Comparison of ENCODE assay signal across 8 mouse cellular contexts in the genomic region with DNA sequence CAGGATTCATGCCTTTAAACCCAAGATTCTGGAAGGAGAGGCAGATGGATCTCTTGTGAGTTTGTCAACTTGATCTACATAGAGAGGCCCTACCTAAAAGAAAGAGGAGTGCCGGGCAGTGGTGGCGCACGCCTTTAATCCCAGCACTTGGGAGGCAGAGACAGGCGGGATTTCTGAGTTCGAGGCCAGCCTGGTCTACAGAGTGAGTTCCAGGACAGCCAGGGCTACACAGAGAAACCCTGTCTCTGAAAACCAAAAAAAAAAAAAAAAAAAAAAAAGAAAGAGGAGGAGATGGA. TPM values are rescaled to one million over a fixed set of nuclear protein-coding genes. Genes with fewer than 3 reads are reported as not detected.
DNase-seq lines count a peak whose midpoint lies in the region; ATAC-seq and TF ChIP-seq lines count a peak whose summit lies in the region.
"Not testable (repeated sequence)": the region's sequence is repeated elsewhere in the genome, so short reads cannot be mapped to it uniquely, and the experiment has no call there.
"Had no signal": no experiment of that assay in that cellular context is flagged by ENCODE, and none has a peak within 500 bp of the region (broad histone marks: within the 10 kb centered on the region; RNA-seq: fewer than 3 reads in every experiment).

No protein-coding gene starts in this region.

- WGBS in cerebellum, adult 2 months: 81% methylated on average over 5 of the region's 5 CpGs
- WGBS in forebrain, embryonic 12.5 days: 76% methylated on average over 5 of the region's 5 CpGs
- 65% methylated on average over 5 of the region's 5 CpGs for WGBS in heart, embryonic 13.5 days
- 79% methylated on average over 5 of the region's 5 CpGs for WGBS in hindbrain, postnatal 0 days
- WGBS in limb, embryonic 11.5 days: 79% methylated on average over 5 of the region's 5 CpGs
- 79% methylated on average over 5 of the region's 5 CpGs for WGBS in lung, embryonic 14.5 days
- 73% methylated on average over 5 of the region's 5 CpGs for WGBS in neural tube, embryonic 11.5 days

- ATAC-seq in forebrain, embryonic 12.5 days (ENCODE audit: low FRiP score); heart, embryonic 13.5 days (ENCODE audit: extremely low read depth, insufficient number of reproducible peaks, low FRiP score, low TSS enrichment); hindbrain, postnatal 0 days; limb, embryonic 11.5 days (ENCODE audit: insufficient number of reproducible peaks, low FRiP score, low TSS enrichment, low read depth); lung, embryonic 14.5 days (ENCODE audit: insufficient read depth); neural tube, embryonic 11.5 days (ENCODE audit: insufficient read depth, low FRiP score, low TSS enrichment): not testable (repeated sequence)

- H3K4me3 ChIP-seq in cerebellum, adult 2 months (replicated peaks; ENCODE audit: insufficient read depth, low read depth, low read length); lung, embryonic 14.5 days (ENCODE audit: low read depth, low read length); neural tube, embryonic 11.5 days (ENCODE audit: low read depth, low read length): not testable (repeated sequence)
- 0 out of 2 replicates have a peak overlapping the region, but pooled peaks have one; percentile 97 for H3K4me3 ChIP-seq in forebrain, embryonic 12.5 days (replicated peaks)
- peak overlapping the region; percentile 97 for H3K4me3 ChIP-seq in heart, embryonic 13.5 days
- H3K4me3 ChIP-seq in hindbrain, postnatal 0 days (ENCODE audit: low read length): peak overlapping the region; percentile 96; the same call in 1 of the 2 replicates
- peak overlapping the region; percentile 74 for H3K4me3 ChIP-seq in limb, embryonic 11.5 days (ENCODE audit: low read depth, low read length)

- TF ChIP-seq POLR2A in cerebellum, adult 2 months (IDR thresholded peaks at IDR 0.05; ENCODE audit: borderline replicate concordance, insufficient read depth, low read length): not testable (repeated sequence)

- H3K4me1 ChIP-seq in cerebellum, adult 2 months (ENCODE audit: control insufficient read depth, insufficient read depth, low read length); hindbrain, postnatal 0 days (ENCODE audit: insufficient read depth, low read length); limb, embryonic 11.5 days (ENCODE audit: control insufficient read depth, insufficient read depth, low read length); lung, embryonic 14.5 days (ENCODE audit: insufficient read depth); neural tube, embryonic 11.5 days (ENCODE audit: control insufficient read depth, insufficient read depth, low read length): not testable (repeated sequence)
- peaks cover 21% of the 10 kb centered on the region for H3K4me1 ChIP-seq in forebrain, embryonic 12.5 days
- H3K4me1 ChIP-seq in heart, embryonic 13.5 days: peaks cover 25% of the 10 kb centered on the region

- peak overlapping the region; percentile 99; the same call in 1 of the 2 replicates for H3K27ac ChIP-seq in cerebellum, adult 2 months (ENCODE audit: insufficient read depth, low read length)
- H3K27ac ChIP-seq in forebrain, embryonic 12.5 days; limb, embryonic 11.5 days (replicated peaks; ENCODE audit: low read depth, low read length); lung, embryonic 14.5 days (ENCODE audit: low read depth); neural tube, embryonic 11.5 days (ENCODE audit: low read depth, low read length): not testable (repeated sequence)
- peak overlapping the region; percentile 92 for H3K27ac ChIP-seq in heart, embryonic 13.5 days (replicated peaks)
- H3K27ac ChIP-seq in hindbrain, postnatal 0 days: peak overlapping the region; percentile 94; the same call in 1 of the 2 replicates

- TF ChIP-seq CTCF in cerebellum, adult 2 months (IDR thresholded peaks at IDR 0.05; ENCODE audit: borderline replicate concordance, insufficient read depth, low read depth, low read length); hindbrain, postnatal 0 days (IDR thresholded peaks at IDR 0.05; ENCODE audit: low read depth); lung, embryonic 14.5 days (IDR thresholded peaks at IDR 0.05; ENCODE audit: low read depth): not testable (repeated sequence)

- not testable (repeated sequence) for H3K9me3 ChIP-seq in forebrain, embryonic 12.5 days; heart, embryonic 13.5 days; hindbrain, postnatal 0 days (ENCODE audit: low read length); limb, embryonic 11.5 days (ENCODE audit: control insufficient read depth, low read length); lung, embryonic 14.5 days (ENCODE audit: low read depth, low read length); neural tube, embryonic 11.5 days (ENCODE audit: control insufficient read depth, low read length)

- H3K4me2 ChIP-seq in forebrain, embryonic 12.5 days: peak overlapping the region; percentile 91; the same call in 1 of the 2 replicates
- H3K4me2 ChIP-seq in heart, embryonic 13.5 days: peak overlapping the region; percentile 88
- peak overlapping the region; percentile 68 for H3K4me2 ChIP-seq in hindbrain, postnatal 0 days (ENCODE audit: low read depth, low read length)
- H3K4me2 ChIP-seq in limb, embryonic 11.5 days (ENCODE audit: low read depth, severe bottlenecking): not testable (repeated sequence)
- H3K4me2 ChIP-seq in lung, embryonic 14.5 days: peak overlapping the region; percentile 67
- H3K4me2 ChIP-seq in neural tube, embryonic 11.5 days (ENCODE audit: low read depth): peak overlapping the region; percentile 72; the same call in 1 of the 2 replicates

- not testable (repeated sequence) for DNase-seq in cerebellum, adult 2 months; hindbrain, postnatal 0 days (ENCODE audit: low spot score); limb, embryonic 11.5 days (ENCODE audit: low spot score); lung, embryonic 14.5 days; neural tube, embryonic 11.5 days (ENCODE audit: low spot score)

- not testable (repeated sequence) for H3K27me3 ChIP-seq in cerebellum, adult 2 months (ENCODE audit: control insufficient read depth, insufficient read depth, low read length); forebrain, embryonic 12.5 days; heart, embryonic 13.5 days (replicated peaks); hindbrain, postnatal 0 days (ENCODE audit: insufficient read depth, low read length); limb, embryonic 11.5 days (ENCODE audit: control insufficient read depth, insufficient read depth, low read length); lung, embryonic 14.5 days (ENCODE audit: insufficient read depth, low read length); neural tube, embryonic 11.5 days (ENCODE audit: control insufficient read depth, insufficient read depth, low read length)

- H3K36me3 ChIP-seq in forebrain, embryonic 12.5 days (replicated peaks); heart, embryonic 13.5 days; hindbrain, postnatal 0 days (ENCODE audit: insufficient read depth, low read length); limb, embryonic 11.5 days (ENCODE audit: control insufficient read depth, insufficient read depth, low read length); lung, embryonic 14.5 days (ENCODE audit: insufficient read depth); neural tube, embryonic 11.5 days (ENCODE audit: control insufficient read depth, insufficient read depth, low read length): not testable (repeated sequence)

- H3K9ac ChIP-seq in forebrain, embryonic 12.5 days; heart, embryonic 13.5 days; hindbrain, postnatal 0 days (replicated peaks; ENCODE audit: low read length); limb, embryonic 11.5 days (ENCODE audit: low read length); lung, embryonic 14.5 days; neural tube, embryonic 11.5 days (ENCODE audit: low read length): not testable (repeated sequence)

RNA-seq across cellular contexts. Expression of a gene that starts 0.7 kb away (rescaled TPM):
- 59.6 and 65.2 TPM in 2 replicates for polyA plus RNA-seq in cerebellum, adult 2 months (2012; rRNA removed)
- 18.2 and 18.5 TPM in 2 replicates for polyA plus RNA-seq in forebrain, embryonic 12.5 days (2016; fragmentation: Nextera tagmentation; extraction: Ambion mirVana)
- 8.7 and 9.9 TPM in 2 replicates for polyA plus RNA-seq in heart, embryonic 13.5 days (2015; fragmentation: Nextera tagmentation; extraction: Ambion mirVana)
- 52.6 and 59.3 TPM in 2 replicates for total RNA-seq in hindbrain, postnatal 0 days (2014; rRNA removed)
- 8.1 and 8.4 TPM in 2 replicates for polyA plus RNA-seq in hindbrain, postnatal 0 days (2015; fragmentation: Nextera tagmentation; extraction: Ambion mirVana)
- 13.0 and 13.4 TPM in 2 replicates for polyA plus RNA-seq in limb, embryonic 11.5 days (2014; fragmentation: Nextera tagmentation; extraction: Ambion mirVana)
- polyA plus RNA-seq in lung, embryonic 14.5 days (2014; fragmentation: Nextera tagmentation; extraction: Ambion mirVana): 16.8 and 17.2 TPM in 2 replicates
- 15.4 and 16.0 TPM in 2 replicates for polyA plus RNA-seq in neural tube, embryonic 11.5 days (2014; fragmentation: Nextera tagmentation; extraction: Ambion mirVana)

RNA-seq across cellular contexts. Expression of a gene that starts 17.2 kb away (rescaled TPM):
- 8.5 and 11.3 TPM in 2 replicates for polyA plus RNA-seq in cerebellum, adult 2 months (2012; rRNA removed)
- 29.7 and 32.4 TPM in 2 replicates for polyA plus RNA-seq in forebrain, embryonic 12.5 days (2016; fragmentation: Nextera tagmentation; extraction: Ambion mirVana)
- 15.4 and 16.8 TPM in 2 replicates for polyA plus RNA-seq in heart, embryonic 13.5 days (2015; fragmentation: Nextera tagmentation; extraction: Ambion mirVana)
- 3.0 and 7.9 TPM in 2 replicates for total RNA-seq in hindbrain, postnatal 0 days (2014; rRNA removed)
- 15.4 and 19.1 TPM in 2 replicates for polyA plus RNA-seq in hindbrain, postnatal 0 days (2015; fragmentation: Nextera tagmentation; extraction: Ambion mirVana)
- polyA plus RNA-seq in limb, embryonic 11.5 days (2014; fragmentation: Nextera tagmentation; extraction: Ambion mirVana): 39.7 and 40.2 TPM in 2 replicates
- 36.5 and 41.1 TPM in 2 replicates for polyA plus RNA-seq in lung, embryonic 14.5 days (2014; fragmentation: Nextera tagmentation; extraction: Ambion mirVana)
- 33.5 and 35.9 TPM in 2 replicates for polyA plus RNA-seq in neural tube, embryonic 11.5 days (2014; fragmentation: Nextera tagmentation; extraction: Ambion mirVana)

RNA-seq across cellular contexts. Expression of a gene that starts 17.3 kb away (rescaled TPM):
- polyA plus RNA-seq in cerebellum, adult 2 months (2012; rRNA removed): 19.2 and 23.2 TPM in 2 replicates
- 23.7 and 23.9 TPM in 2 replicates for polyA plus RNA-seq in forebrain, embryonic 12.5 days (2016; fragmentation: Nextera tagmentation; extraction: Ambion mirVana)
- polyA plus RNA-seq in heart, embryonic 13.5 days (2015; fragmentation: Nextera tagmentation; extraction: Ambion mirVana): 14.5 and 16.2 TPM in 2 replicates
- total RNA-seq in hindbrain, postnatal 0 days (2014; rRNA removed): 16.1 and 25.8 TPM in 2 replicates
- 16.4 and 20.1 TPM in 2 replicates for polyA plus RNA-seq in hindbrain, postnatal 0 days (2015; fragmentation: Nextera tagmentation; extraction: Ambion mirVana)
- polyA plus RNA-seq in limb, embryonic 11.5 days (2014; fragmentation: Nextera tagmentation; extraction: Ambion mirVana): 22.8 and 25.5 TPM in 2 replicates
- polyA plus RNA-seq in lung, embryonic 14.5 days (2014; fragmentation: Nextera tagmentation; extraction: Ambion mirVana): 19.1 and 21.9 TPM in 2 replicates
- 27.4 and 27.6 TPM in 2 replicates for polyA plus RNA-seq in neural tube, embryonic 11.5 days (2014; fragmentation: Nextera tagmentation; extraction: Ambion mirVana)

RNA-seq across cellular contexts. Expression of a gene that starts 17.3 kb away (rescaled TPM):
- polyA plus RNA-seq in cerebellum, adult 2 months (2012; rRNA removed): 0.33 and 0.49 TPM in 2 replicates
- polyA plus RNA-seq in forebrain, embryonic 12.5 days (2016; fragmentation: Nextera tagmentation; extraction: Ambion mirVana): 0.10 TPM in 1 of 2 replicates, not detected in the other
- polyA plus RNA-seq in heart, embryonic 13.5 days (2015; fragmentation: Nextera tagmentation; extraction: Ambion mirVana): 0.21 and 0.24 TPM in 2 replicates
- 1.1 and 1.9 TPM in 2 replicates for total RNA-seq in hindbrain, postnatal 0 days (2014; rRNA removed)
- 0.24 TPM in 1 of 2 replicates, not detected in the other for polyA plus RNA-seq in hindbrain, postnatal 0 days (2015; fragmentation: Nextera tagmentation; extraction: Ambion mirVana)
- polyA plus RNA-seq in limb, embryonic 11.5 days (2014; fragmentation: Nextera tagmentation; extraction: Ambion mirVana): 0.08 TPM in 1 of 2 replicates, not detected in the other
- polyA plus RNA-seq in lung, embryonic 14.5 days (2014; fragmentation: Nextera tagmentation; extraction: Ambion mirVana): 0.21 TPM in 1 of 2 replicates, not detected in the other
- polyA plus RNA-seq in neural tube, embryonic 11.5 days (2014; fragmentation: Nextera tagmentation; extraction: Ambion mirVana): 0.14 and 0.19 TPM in 2 replicates
- total RNA-seq: heart, adult 8-10 months had no signal

RNA-seq across cellular contexts. Expression of a gene that starts 40.3 kb away (rescaled TPM):
- 91.7 and 98.7 TPM in 2 replicates for polyA plus RNA-seq in cerebellum, adult 2 months (2012; rRNA removed)
- polyA plus RNA-seq in forebrain, embryonic 12.5 days (2016; fragmentation: Nextera tagmentation; extraction: Ambion mirVana): 0.28 and 0.42 TPM in 2 replicates
- 0.22 TPM in 1 of 2 replicates, not detected in the other for polyA plus RNA-seq in heart, embryonic 13.5 days (2015; fragmentation: Nextera tagmentation; extraction: Ambion mirVana)
- total RNA-seq in hindbrain, postnatal 0 days (2014; rRNA removed): not detected in 2 replicates
- polyA plus RNA-seq in hindbrain, postnatal 0 days (2015; fragmentation: Nextera tagmentation; extraction: Ambion mirVana): 0.20 and 0.67 TPM in 2 replicates
- polyA plus RNA-seq in limb, embryonic 11.5 days (2014; fragmentation: Nextera tagmentation; extraction: Ambion mirVana): 0.35 TPM in 1 of 2 replicates, not detected in the other
- not detected in 2 replicates for polyA plus RNA-seq in lung, embryonic 14.5 days (2014; fragmentation: Nextera tagmentation; extraction: Ambion mirVana)
- polyA plus RNA-seq in neural tube, embryonic 11.5 days (2014; fragmentation: Nextera tagmentation; extraction: Ambion mirVana): not detected in 2 replicates
- total RNA-seq: heart, adult 8-10 months had no signal
